Mouse (Mus musculus) lung, adult 2 months (tissue): Measurements from ENCODE around the gene Nhlh2. TPM values are rescaled to one million over a fixed set of nuclear protein-coding genes. Genes with fewer than 3 reads are reported as not detected.

Experiments used
- DNase-seq: peaks from one replicate; pipeline ENCODE4 v3.0.0; 2022
- H3K4me1 ChIP-seq: fragments of 200-500 bp; 2 replicates; pipeline ENCODE4 v1.6.1; 2011; ENCODE audit warnings: low read length; ENCODE audit not compliant: control insufficient read depth, insufficient read depth
- H3K4me3 ChIP-seq: fragments of 200-500 bp; replicated peaks from 2 replicates; pipeline ENCODE3; 2011; ENCODE audit warnings: low read depth, mild to moderate bottlenecking, control low read depth, low read length; ENCODE audit errors: extremely low read depth
- CTCF ChIP-seq: fragments of 200-500 bp; IDR thresholded peaks from 2 replicates; pipeline ENCODE4 v1.5.1; 2011; ENCODE audit warnings: mild to moderate bottlenecking, low read length, control low read depth; ENCODE audit not compliant: insufficient read depth
- POLR2A ChIP-seq: fragments of 200-500 bp; IDR thresholded peaks from 2 replicates; pipeline ENCODE4 v1.6.1; 2011; ENCODE audit warnings: low read depth, mild to moderate bottlenecking, control low read depth, low read length, borderline replicate concordance; ENCODE audit errors: extremely low read depth
- WGBS: fragments of 180-500 bp; shearing (Covaris S2); methylation state at CpG from one replicate; pipeline ENCODE4 v1.1.7; 2018; 5-methylcytosine and 5-hydroxymethylcytosine counted together
- polyA plus RNA-seq: library from polyadenylated mRNA; depleted of rRNA; stranded (reverse); fragments of >200 nt; gene quantifications from 2 replicates; pipeline ENCODE4 v1.2.3, GENCODE M21; 2012

The Nhlh2 gene
- polyA plus RNA-seq, 1 experiment, result not detected

DNA sequence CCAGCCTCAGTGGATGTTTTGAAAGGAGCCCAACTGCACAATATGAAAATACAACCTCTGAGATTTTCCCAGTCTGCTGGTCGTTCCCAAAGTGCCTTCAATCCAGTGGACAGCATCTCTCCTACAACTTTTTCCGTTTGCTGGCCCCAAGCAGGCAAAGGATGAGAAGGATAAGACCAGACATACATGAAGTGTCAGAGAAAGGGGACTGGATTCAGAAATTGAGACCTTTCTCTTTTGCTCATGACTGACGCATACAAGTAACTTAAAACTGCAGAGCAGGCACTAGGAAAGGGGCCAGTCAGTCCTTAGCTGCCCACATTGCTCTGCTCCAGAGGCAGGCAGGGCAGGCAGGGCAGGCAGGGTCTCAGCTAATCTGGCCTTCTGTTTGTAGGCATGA, 19.7 kb upstream of the Nhlh2 start:
- no peak overlapping the region for H3K4me3 ChIP-seq
- WGBS, result 68% methylated on average over 3 of the region's 3 CpGs
- no peaks in the 10 kb centered on the region for H3K4me1 ChIP-seq
- TF ChIP-seq CTCF (no peak), POLR2A (no peak)
- no peak for DNase-seq

DNA sequence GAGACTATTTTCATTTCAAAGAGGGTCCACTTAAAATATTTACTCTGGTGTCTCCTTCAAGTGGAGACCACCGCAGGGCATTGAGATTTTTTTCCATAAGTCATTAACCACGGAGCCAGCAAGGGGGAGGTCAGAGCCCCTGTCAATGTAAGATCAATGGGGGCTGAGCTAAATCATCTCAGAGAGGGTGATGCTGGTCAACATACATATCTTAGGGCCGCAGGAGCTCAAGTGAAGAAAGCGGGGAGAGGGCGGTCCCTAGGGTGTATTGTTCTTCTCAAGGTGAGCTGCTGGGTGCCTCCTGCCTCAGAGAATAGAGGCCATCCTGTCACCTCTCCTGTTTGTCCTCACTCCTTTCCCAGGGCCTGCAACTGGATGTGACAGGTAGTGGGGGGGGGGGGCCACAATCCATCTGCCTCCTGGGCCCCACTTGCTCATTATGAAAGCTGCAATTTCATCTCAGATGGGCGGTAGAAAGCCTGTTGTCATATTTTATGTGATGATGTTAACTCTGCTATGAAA, 18.8 kb upstream of the Nhlh2 start:
- Histone ChIP-seq H3K4me3 (no peak overlapping the region), H3K4me1 (no peaks in the 10 kb centered on the region)
- no peak for DNase-seq
- WGBS, result 61% methylated on average over 6 of the region's 6 CpGs
- TF ChIP-seq CTCF (no peak), POLR2A (no peak)

DNA sequence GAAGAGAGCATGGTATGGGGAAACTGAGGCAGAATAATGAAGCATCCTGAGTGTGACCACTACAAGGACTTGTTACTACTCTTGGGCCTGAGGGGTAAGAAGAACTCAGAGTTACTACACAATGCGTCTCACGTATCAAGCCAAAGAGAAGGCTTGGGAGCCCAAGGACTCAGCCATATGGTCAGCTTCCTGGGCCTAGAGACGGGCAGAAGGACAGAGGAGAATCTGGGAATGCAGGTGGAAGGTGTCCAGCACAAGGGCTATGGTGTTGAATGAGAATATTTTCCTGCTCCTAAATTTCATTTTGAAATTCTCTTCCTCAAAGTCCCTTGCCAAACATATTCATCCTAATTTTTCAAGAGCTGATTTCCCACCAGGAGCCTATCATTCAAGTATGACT, 12.0 kb upstream of the Nhlh2 start:
- no peak for DNase-seq
- Histone ChIP-seq H3K4me1 (no peaks in the 10 kb centered on the region), H3K4me3 (no peak overlapping the region)
- 92% methylated on average over 3 of the region's 3 CpGs for WGBS
- TF ChIP-seq POLR2A (no peak), CTCF (no peak)

DNA sequence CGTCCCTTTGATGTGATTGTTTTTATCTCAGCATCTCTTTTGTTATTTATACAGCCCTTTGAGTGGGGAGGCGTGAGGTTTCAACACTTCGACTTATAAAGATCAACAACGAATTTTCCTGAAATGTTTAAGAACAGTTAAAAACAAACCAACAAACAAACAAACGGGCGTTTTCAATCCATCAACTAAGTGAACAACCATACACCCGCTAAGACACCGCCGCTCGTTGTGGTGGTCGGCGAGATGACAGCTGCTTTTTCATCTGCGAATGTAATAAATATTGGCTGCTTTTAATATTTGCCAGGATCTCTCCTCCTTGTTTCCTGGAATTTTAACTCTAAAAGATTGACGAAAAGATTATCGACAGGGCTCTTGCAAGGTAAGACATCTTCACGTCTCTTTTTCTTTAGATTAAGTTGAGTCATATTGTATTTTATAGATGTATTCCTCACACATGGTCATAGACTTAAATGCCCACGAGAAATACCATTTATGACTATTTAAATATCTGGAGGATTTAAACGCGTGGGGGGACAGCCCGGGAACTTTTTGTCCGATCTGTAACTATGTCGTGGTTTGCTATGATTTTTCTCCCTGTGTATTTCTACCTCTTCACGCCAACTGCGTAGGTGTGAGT, 923 bp downstream of the Nhlh2 start:
- Histone ChIP-seq H3K4me1 (no peaks in the 10 kb centered on the region), H3K4me3 (no peak overlapping the region)
- no peak for TF ChIP-seq POLR2A
- no peak for TF ChIP-seq CTCF
- WGBS, result 10% methylated on average over 24 of the region's 24 CpGs
- DNase-seq, result no peak

DNA sequence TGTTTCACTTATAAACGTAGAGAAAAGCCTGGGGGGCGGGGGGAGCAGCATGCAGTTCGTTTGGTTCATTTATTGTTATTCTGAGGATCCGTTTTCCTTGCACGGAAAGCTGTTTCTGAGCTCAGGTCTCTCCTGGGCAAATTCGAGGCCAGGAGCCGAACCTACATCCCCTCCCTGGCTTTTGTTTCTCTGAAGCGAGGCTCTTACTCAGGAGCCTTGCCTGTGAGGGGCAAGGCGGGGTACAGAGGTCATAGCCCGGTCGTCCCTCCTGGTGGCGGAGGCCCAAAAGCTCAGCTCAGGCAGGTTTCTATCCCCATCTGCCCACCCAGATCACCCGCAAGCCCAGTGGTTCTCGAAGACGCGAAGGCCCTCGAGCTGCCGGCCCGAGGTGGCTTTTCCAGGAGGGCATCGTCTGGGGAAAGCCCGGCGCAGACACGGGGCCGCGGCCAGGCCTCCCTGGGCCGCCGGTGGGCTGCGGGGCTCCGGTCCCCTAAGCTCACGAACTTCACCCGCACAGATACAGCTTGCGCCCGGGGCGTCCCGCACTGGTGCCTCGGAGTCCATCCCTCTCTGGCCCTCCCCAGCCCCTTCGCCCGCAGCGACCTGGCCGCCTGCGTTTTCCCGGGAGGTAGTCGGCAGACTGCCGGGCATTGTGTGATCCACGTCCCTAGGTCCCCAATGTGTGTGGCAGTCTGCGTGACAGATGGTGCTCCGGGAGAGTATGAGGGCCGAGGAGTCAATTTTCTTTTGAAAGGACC, 1.6 kb downstream of the Nhlh2 start:
- H3K4me1 ChIP-seq, result no peaks in the 10 kb centered on the region
- no peak overlapping the region for H3K4me3 ChIP-seq
- whole genome bisulfite sequencing, result 5% methylated on average over 48 of the region's 48 CpGs
- DNase-seq, result peak; percentile 19
- TF ChIP-seq CTCF (no peak), POLR2A (no peak)

DNA sequence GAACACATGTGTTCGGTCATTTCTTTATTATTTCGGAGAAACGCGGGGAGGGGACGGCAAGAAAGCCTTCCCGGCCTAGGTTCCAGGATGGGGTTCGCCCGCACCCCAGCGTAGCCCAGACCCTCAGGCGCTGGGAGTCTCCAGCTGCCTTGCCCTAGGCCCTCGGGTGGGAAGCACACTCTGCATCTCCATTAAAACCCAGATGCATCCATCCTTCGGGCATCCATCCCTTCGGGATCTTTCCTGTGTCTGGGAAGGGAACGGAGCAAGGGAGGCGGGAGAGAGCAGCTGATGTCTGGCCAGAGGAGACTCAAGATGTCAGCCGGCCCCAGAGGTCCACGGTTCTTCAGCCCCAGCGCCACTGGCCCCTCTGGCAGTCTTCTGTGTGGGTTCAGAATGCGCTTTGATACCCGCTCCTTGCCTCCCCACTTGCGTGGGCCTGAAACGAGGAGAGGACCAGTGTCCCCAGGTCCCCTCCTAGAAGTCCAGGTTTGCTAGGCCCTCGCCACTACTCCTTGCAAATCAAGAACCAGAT, 2.3 kb downstream of the Nhlh2 start:
- 11% methylated on average over 23 of the region's 23 CpGs for WGBS
- TF ChIP-seq POLR2A (no peak), CTCF (no peak)
- no peak for DNase-seq
- Histone ChIP-seq H3K4me3 (no peak overlapping the region), H3K4me1 (no peaks in the 10 kb centered on the region)

DNA sequence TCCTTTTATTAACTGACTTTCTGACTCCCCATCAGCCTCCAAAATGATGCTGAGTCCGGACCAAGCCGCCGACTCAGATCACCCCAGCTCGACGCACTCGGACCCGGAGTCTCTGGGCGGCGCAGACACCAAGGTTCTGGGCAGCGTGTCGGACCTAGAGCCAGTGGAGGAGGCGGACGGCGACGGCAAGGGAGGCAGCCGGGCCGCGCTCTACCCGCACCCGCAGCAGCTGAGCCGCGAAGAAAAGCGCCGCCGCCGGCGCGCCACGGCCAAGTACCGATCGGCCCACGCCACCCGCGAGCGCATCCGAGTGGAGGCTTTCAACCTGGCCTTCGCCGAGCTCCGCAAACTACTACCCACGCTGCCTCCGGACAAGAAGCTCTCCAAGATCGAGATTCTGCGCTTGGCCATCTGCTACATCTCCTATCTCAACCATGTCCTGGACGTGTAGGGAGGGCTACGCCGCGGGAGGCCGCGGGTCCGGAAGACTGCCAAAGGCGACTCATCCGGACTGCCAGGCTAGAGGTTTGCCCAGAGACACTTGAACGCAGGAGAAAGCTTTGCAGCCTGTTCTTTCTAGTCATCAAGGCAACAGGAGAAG, 2.8 kb downstream of the Nhlh2 start:
- H3K4me3 ChIP-seq, result no peak overlapping the region
- DNase-seq, result peak; percentile 11
- WGBS, result 3% methylated on average over 53 of the region's 53 CpGs

DNA sequence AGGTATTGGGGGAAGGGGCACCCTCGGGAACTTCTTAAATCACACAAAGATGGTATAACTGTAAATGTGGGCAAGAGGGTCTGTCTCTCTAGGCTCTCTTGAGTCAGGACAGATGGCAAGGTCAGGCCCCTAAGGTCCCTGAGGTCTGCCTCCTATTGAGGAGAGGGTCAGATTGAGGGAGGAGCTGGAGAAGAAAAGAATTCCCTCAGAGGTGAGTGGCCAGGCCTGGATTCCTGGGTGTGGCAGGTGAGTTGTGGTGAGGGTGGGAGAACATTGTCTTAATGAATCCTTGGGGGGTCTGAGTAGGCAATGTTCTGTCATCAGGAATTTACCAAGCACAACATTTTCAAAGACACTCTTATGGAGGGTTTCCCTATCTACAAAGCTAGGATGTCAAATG, 10.7 kb downstream of the Nhlh2 start:
- no peak for TF ChIP-seq POLR2A
- 60% methylated on average over 1 of the region's 1 CpGs for WGBS
- Histone ChIP-seq H3K4me1 (no peaks in the 10 kb centered on the region), H3K4me3 (no peak overlapping the region)
- no peak for DNase-seq

More for the DNA sequence above, 2.8 kb downstream of the Nhlh2 start:
- no peak for TF ChIP-seq CTCF
- TF ChIP-seq POLR2A, result no peak
- H3K4me1 ChIP-seq, result no peaks in the 10 kb centered on the region

DNA sequence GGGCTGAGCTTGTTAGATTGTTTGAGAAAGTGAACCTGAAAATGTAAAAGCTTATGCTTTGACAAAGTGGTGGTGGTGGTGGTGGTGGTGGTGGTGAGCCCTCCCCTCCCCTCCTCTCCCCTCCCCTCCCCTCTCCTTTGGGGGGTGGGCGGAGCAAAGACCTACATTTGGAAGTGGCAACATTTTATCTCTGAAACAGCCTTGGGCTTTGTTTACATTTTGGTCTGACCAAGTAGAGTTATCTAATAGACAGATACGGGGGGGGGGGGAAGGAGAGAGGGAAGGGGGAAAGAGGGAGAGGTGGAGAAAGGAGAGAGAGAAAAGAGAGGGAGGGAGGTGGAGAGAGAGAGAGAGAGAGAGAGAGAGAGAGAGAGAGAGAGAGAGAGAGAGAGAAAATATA, 12.8 kb downstream of the Nhlh2 start:
- 2% methylated on average over 2 of the region's 2 CpGs for WGBS
- DNase-seq, result no peak
- Histone ChIP-seq H3K4me1 (no peaks in the 10 kb centered on the region), H3K4me3 (no peak overlapping the region)
- TF ChIP-seq POLR2A (no peak), CTCF (no peak)

DNA sequence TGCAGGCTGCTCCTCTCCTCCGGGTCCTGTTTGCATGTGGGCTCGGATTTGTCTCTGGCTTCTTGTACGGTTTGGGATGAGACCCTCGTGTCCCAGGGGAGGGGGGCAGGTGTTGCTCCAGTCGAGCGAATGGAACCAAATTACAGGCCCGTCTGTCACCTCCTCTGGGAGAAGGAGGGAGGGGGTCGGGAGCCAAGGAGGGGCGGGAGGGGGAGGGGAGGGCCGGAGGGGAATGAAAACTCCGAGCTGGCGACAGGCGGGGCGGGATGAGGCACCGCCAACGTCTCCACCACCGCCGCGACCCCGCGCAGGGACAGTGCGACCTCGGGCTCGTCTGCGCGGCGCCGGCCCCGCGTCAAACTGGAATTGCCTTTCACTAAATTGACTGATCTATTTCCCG, 13.5 kb downstream of the Nhlh2 start:
- no peak overlapping the region for H3K4me3 ChIP-seq
- 5% methylated on average over 28 of the region's 31 CpGs for WGBS
- TF ChIP-seq CTCF, result no peak
- no peak for TF ChIP-seq POLR2A
- DNase-seq, result no peak
- no peaks in the 10 kb centered on the region for H3K4me1 ChIP-seq
